In genomic region chr17:89910349-89910748, GRCm38 (mm10) we compare ENCODE assay signal across 7 mouse cellular contexts. TPM values are rescaled to one million over a fixed set of nuclear protein-coding genes. Genes with fewer than 3 reads are reported as not detected.
A peak's percentile ranks its signal among the peaks of the same experiment; 100 is the strongest.
DNase-seq lines count a peak whose midpoint lies in the region; ATAC-seq and TF ChIP-seq lines count a peak whose summit lies in the region.

TSS of gene Gm10184 (minus strand) at chr17:89910449.

- DNase-seq in ES-CJ7 (ENCODE audit: low read depth, low spot score): peak; percentile 18
- no peak for DNase-seq in cerebellum, postnatal 25 days
- DNase-seq in kidney, adult 9 months: no peak

- no peak within 1 kb of the TSS for H3K9ac ChIP-seq in forebrain, embryonic 12.5 days
- no peak within 1 kb of the TSS for H3K9ac ChIP-seq in intestine, postnatal 0 days (ENCODE audit: low read depth, low read length)

- no peak for ATAC-seq in CD4-positive, CD25-positive, alpha-beta regulatory T cell, adult 4 months
- ATAC-seq in forebrain, embryonic 12.5 days (ENCODE audit: low FRiP score): no peak
- ATAC-seq in intestine, postnatal 0 days: no peak

- WGBS in forebrain, embryonic 12.5 days: 95% methylated on average over 6 of the region's 6 CpGs
- WGBS in intestine, postnatal 0 days: 90% methylated on average over 6 of the region's 6 CpGs
- WGBS in small intestine, adult 2 months: 90% methylated on average over 6 of the region's 6 CpGs

- no peak for TF ChIP-seq CTCF in intestine, postnatal 0 days (IDR thresholded peaks at IDR 0.05; ENCODE audit: low read depth)
- TF ChIP-seq CTCF in small intestine, adult 2 months (IDR thresholded peaks at IDR 0.05; ENCODE audit: extremely low read depth, insufficient read length, insufficient replicate concordance, low read depth, low read length): no peak

- no peaks in the 10 kb centered on the region for H3K27me3 ChIP-seq in forebrain, embryonic 12.5 days
- H3K27me3 ChIP-seq in intestine, postnatal 0 days (replicated peaks; ENCODE audit: control insufficient read depth, insufficient read depth, low read length): no peaks in the 10 kb centered on the region
- no peaks in the 10 kb centered on the region for H3K27me3 ChIP-seq in small intestine, adult 2 months (ENCODE audit: control insufficient read depth, insufficient read depth, low read length)

- no peaks in the 10 kb centered on the region for H3K4me1 ChIP-seq in forebrain, embryonic 12.5 days
- no peaks in the 10 kb centered on the region for H3K4me1 ChIP-seq in intestine, postnatal 0 days (replicated peaks; ENCODE audit: control insufficient read depth, insufficient read depth, low read length)
- no peaks in the 10 kb centered on the region for H3K4me1 ChIP-seq in small intestine, adult 2 months (ENCODE audit: control insufficient read depth, insufficient read depth, insufficient read length, low read length)

- no peak within 1 kb of the TSS for H3K27ac ChIP-seq in forebrain, embryonic 12.5 days
- no peak within 1 kb of the TSS for H3K27ac ChIP-seq in intestine, postnatal 0 days (ENCODE audit: low read depth, low read length)
- H3K27ac ChIP-seq in small intestine, adult 2 months (ENCODE audit: insufficient read depth, low read depth, low read length): no peak within 1 kb of the TSS

- H3K9me3 ChIP-seq in forebrain, embryonic 12.5 days: no peaks in the 10 kb centered on the region
- no peaks in the 10 kb centered on the region for H3K9me3 ChIP-seq in intestine, postnatal 0 days (ENCODE audit: control insufficient read depth)

- H3K36me3 ChIP-seq in forebrain, embryonic 12.5 days (replicated peaks): no peaks in the 10 kb centered on the region
- no peaks in the 10 kb centered on the region for H3K36me3 ChIP-seq in intestine, postnatal 0 days (ENCODE audit: control insufficient read depth, insufficient read depth)
- no peaks in the 10 kb centered on the region for H3K36me3 ChIP-seq in small intestine, adult 2 months (ENCODE audit: control insufficient read depth, insufficient read depth, low read length)

- H3K4me2 ChIP-seq in forebrain, embryonic 12.5 days: no peak within 1 kb of the TSS
- H3K4me2 ChIP-seq in intestine, postnatal 0 days (replicated peaks; ENCODE audit: low read depth): no peak within 1 kb of the TSS

- H3K4me3 ChIP-seq in forebrain, embryonic 12.5 days (replicated peaks): no peak within 1 kb of the TSS
- no peak within 1 kb of the TSS for H3K4me3 ChIP-seq in intestine, postnatal 0 days (ENCODE audit: low read depth, low read length)
- H3K4me3 ChIP-seq in small intestine, adult 2 months (ENCODE audit: low read depth, low read length): no peak within 1 kb of the TSS

- no peak for TF ChIP-seq POLR2A in small intestine, adult 2 months (IDR thresholded peaks at IDR 0.05; ENCODE audit: low read depth, low read length)

RNA-seq across cellular contexts. Expression of gene Gm10184, which starts in this region (rescaled TPM):
- polyA plus RNA-seq in CD4-positive, CD25-positive, alpha-beta regulatory T cell, adult 4 months (2017; shearing (Covaris generic)): 10 to 100 TPM; 17.6 to 27.9 TPM
- polyA plus RNA-seq in forebrain, embryonic 12.5 days (2016; fragmentation: Nextera tagmentation; extraction: Ambion mirVana): 104 TPM in 2 replicates
- polyA plus RNA-seq in intestine, postnatal 0 days (2015; fragmentation: Nextera tagmentation; extraction: Ambion mirVana): 17.2 and 24.8 TPM in 2 replicates
- polyA plus RNA-seq in small intestine, adult 2 months (2012; rRNA removed): 11.7 TPM in 1 of 2 replicates, not detected in the other
